Mouse (Mus musculus) liver, postnatal 0 days (tissue): ENCODE results near the gene Lclat1. TPM values are rescaled to one million over a fixed set of nuclear protein-coding genes. Genes with fewer than 3 reads are reported as not detected.

Source experiments
- ATAC-seq: fragments of 200-750 bp; cut with Nextera tagmentation; 2 replicates; pipeline ENCODE4 v1.8.0; 2017; ENCODE audit warnings: mild to moderate bottlenecking, moderate library complexity
- DNase-seq: peaks from one replicate; pipeline ENCODE4 v3.0.0-alpha.2; 2016
- H3K27ac ChIP-seq: fragments of 300-500 bp; sonication (generic); 2 replicates; pipeline ENCODE4 v1.5.1; 2014; ENCODE audit warnings: antibody characterized with exemption, moderate library complexity, mild to moderate bottlenecking, low read depth
- H3K27me3 ChIP-seq: fragments of 300-500 bp; sonication (generic); 2 replicates; pipeline ENCODE4 v1.6.1; 2014; ENCODE audit warnings: low read length, control low read depth, mixed read lengths; ENCODE audit not compliant: insufficient read depth
- H3K36me3 ChIP-seq: fragments of 300-500 bp; sonication (generic); replicated peaks from 2 replicates; pipeline ENCODE4 v1.6.1; 2014; ENCODE audit warnings: mild to moderate bottlenecking, control low read depth, low read length, moderate library complexity, mixed read lengths; ENCODE audit not compliant: insufficient read depth
- H3K4me1 ChIP-seq: fragments of 300-500 bp; sonication (generic); 2 replicates; pipeline ENCODE4 v1.6.1; 2014; ENCODE audit warnings: antibody characterized with exemption, mild to moderate bottlenecking, control low read depth; ENCODE audit not compliant: insufficient read depth
- H3K4me2 ChIP-seq: fragments of 300-500 bp; sonication (generic); 2 replicates; pipeline ENCODE4 v1.6.1; 2014; ENCODE audit warnings: low read depth, mild to moderate bottlenecking, low read length, moderate library complexity, mixed read lengths
- H3K4me3 ChIP-seq: fragments of 300-500 bp; sonication (generic); 2 replicates; pipeline ENCODE4 v1.5.1; 2014; ENCODE audit warnings: low read depth, low read length
- H3K9ac ChIP-seq: fragments of 300-500 bp; sonication (generic); replicated peaks from 2 replicates; pipeline ENCODE4 v1.6.1; 2014; ENCODE audit warnings: mild to moderate bottlenecking, moderate library complexity
- H3K9me3 ChIP-seq: fragments of 300-500 bp; sonication (generic); 2 replicates; pipeline ENCODE4 v1.6.1; 2016; ENCODE audit warnings: mild to moderate bottlenecking, control low read depth, low read length, mixed read lengths
- CTCF ChIP-seq: sonication (generic); IDR thresholded peaks from 2 replicates; pipeline ENCODE4 v1.5.1; 2016; ENCODE audit warnings: antibody characterized with exemption, low read depth
- EP300 ChIP-seq: IDR thresholded peaks from 2 replicates; pipeline ENCODE4 v1.6.1; 2016; ENCODE audit warnings: antibody characterized with exemption, low read depth, mild to moderate bottlenecking
- WGBS: fragments of 180-500 bp; shearing (Covaris S2); extraction: QIAGEN DNeasy Blood & Tissue Kit; methylation state at CpG from one replicate; pipeline ENCODE4 v1.1.7; 2014; ENCODE audit not compliant: insufficient replicate concordance; 5-methylcytosine and 5-hydroxymethylcytosine counted together
- polyA plus RNA-seq: library from polyadenylated mRNA; unstranded; fragments of >200 nt; fragmentation: Nextera tagmentation; extraction: Ambion mirVana; gene quantifications from 2 replicates; pipeline ENCODE4 v1.2.1, GENCODE M21; 2015

The Lclat1 gene
- polyA plus RNA-seq, 1 experiment from 2014 or later, result 2.5 TPM

- no peaks in the 10 kb centered on the region for H3K27me3 ChIP-seq
- no peak overlapping the region for H3K27ac ChIP-seq
- H3K9ac ChIP-seq, result no peak overlapping the region
- DNase-seq (no peak), ATAC-seq (no peak)
- TF ChIP-seq CTCF (no peak), EP300 (no peak)
- H3K36me3 ChIP-seq, result no peaks in the 10 kb centered on the region
- H3K4me3 ChIP-seq, result no peak overlapping the region
- 61% methylated on average over 1 of the region's 1 CpGs for whole genome bisulfite sequencing
- no peak overlapping the region for H3K4me2 ChIP-seq
- peaks cover 3% of the 10 kb centered on the region; the same call in 1 of the 2 replicates for H3K4me1 ChIP-seq
- no peaks in the 10 kb centered on the region for H3K9me3 ChIP-seq
Observed at GRCm38 (mm10) chr17:73063781-73064180, 44.0 kb upstream of the Lclat1 start.

GRCm38 (mm10) chr17:73066387-73067169, 41.2 kb upstream of the Lclat1 start:
- H3K9me3 ChIP-seq, result no peaks in the 10 kb centered on the region
- H3K4me2 ChIP-seq, result no peak overlapping the region
- 0 out of 2 replicates have a peak, but pooled peaks cover 3% of the 10 kb centered on the region for H3K27me3 ChIP-seq
- H3K27ac ChIP-seq, result peak overlapping the region; percentile 34
- H3K36me3 ChIP-seq, result no peaks in the 10 kb centered on the region
- no peak for TF ChIP-seq CTCF
- TF ChIP-seq EP300, result no peak
- H3K9ac ChIP-seq, result no peak overlapping the region
- no peak for ATAC-seq
- 75% methylated on average over 9 of the region's 9 CpGs for WGBS
- DNase-seq, result no peak
- peaks cover 3% of the 10 kb centered on the region; the same call in 1 of the 2 replicates for H3K4me1 ChIP-seq
- no peak overlapping the region for H3K4me3 ChIP-seq

GRCm38 (mm10) chr17:73067423-73067822, 40.4 kb upstream of the Lclat1 start:
- no peaks in the 10 kb centered on the region for H3K36me3 ChIP-seq
- DNase-seq (peak; percentile 29), ATAC-seq (peak; percentile 72)
- H3K4me3 ChIP-seq, result no peak overlapping the region
- no peak for TF ChIP-seq EP300
- no peak for TF ChIP-seq CTCF
- H3K9ac ChIP-seq, result no peak overlapping the region
- H3K27me3 ChIP-seq, result 0 out of 2 replicates have a peak, but pooled peaks cover 3% of the 10 kb centered on the region
- H3K4me1 ChIP-seq, result peaks cover 3% of the 10 kb centered on the region; the same call in 1 of the 2 replicates
- 28% methylated on average over 11 of the region's 11 CpGs for WGBS
- peak overlapping the region; percentile 34 for H3K27ac ChIP-seq
- no peak overlapping the region for H3K4me2 ChIP-seq
- no peaks in the 10 kb centered on the region for H3K9me3 ChIP-seq

GRCm38 (mm10) chr17:73068321-73068992, 39.3 kb upstream of the Lclat1 start:
- DNase-seq, result no peak
- WGBS, result 57% methylated on average over 10 of the region's 10 CpGs
- ATAC-seq, result no peak
- TF ChIP-seq CTCF, result no peak
- Histone ChIP-seq H3K27me3 (0 out of 2 replicates have a peak, but pooled peaks cover 3% of the 10 kb centered on the region), H3K9me3 (no peaks in the 10 kb centered on the region), H3K4me1 (peaks cover 3% of the 10 kb centered on the region; the same call in 1 of the 2 replicates), H3K4me2 (no peak overlapping the region), H3K27ac (peak overlapping the region; percentile 34; the same call in 1 of the 2 replicates), H3K36me3 (no peaks in the 10 kb centered on the region), H3K4me3 (no peak overlapping the region), H3K9ac (no peak overlapping the region)

- H3K27ac ChIP-seq, result no peak overlapping the region
Observed at GRCm38 (mm10) chr17:73070466-73070865, 37.3 kb upstream of the Lclat1 start.

GRCm38 (mm10) chr17:73071725-73072263, 36.0 kb upstream of the Lclat1 start:
- 70% methylated on average over 5 of the region's 5 CpGs for WGBS
- no peaks in the 10 kb centered on the region for H3K9me3 ChIP-seq
- H3K4me3 ChIP-seq, result no peak overlapping the region
- H3K27me3 ChIP-seq, result 0 out of 2 replicates have a peak, but pooled peaks cover 3% of the 10 kb centered on the region
- no peaks in the 10 kb centered on the region for H3K36me3 ChIP-seq
- ATAC-seq (no peak), DNase-seq (no peak)
- TF ChIP-seq CTCF (no peak), EP300 (no peak)
- no peak overlapping the region for H3K9ac ChIP-seq
- H3K27ac ChIP-seq, result 0 out of 2 replicates have a peak overlapping the region, but pooled peaks have one; percentile 24
- H3K4me1 ChIP-seq, result peaks cover 3% of the 10 kb centered on the region; the same call in 1 of the 2 replicates
- no peak overlapping the region for H3K4me2 ChIP-seq

More at GRCm38 (mm10) chr17:73070466-73070865, 37.3 kb upstream of the Lclat1 start:
- ATAC-seq (no peak), DNase-seq (no peak)
- no peak overlapping the region for H3K4me2 ChIP-seq
- no peaks in the 10 kb centered on the region for H3K36me3 ChIP-seq
- H3K4me1 ChIP-seq, result peaks cover 3% of the 10 kb centered on the region; the same call in 1 of the 2 replicates
- WGBS, result 53% methylated on average over 2 of the region's 2 CpGs
- no peak overlapping the region for H3K9ac ChIP-seq
- 0 out of 2 replicates have a peak, but pooled peaks cover 3% of the 10 kb centered on the region for H3K27me3 ChIP-seq
- no peak for TF ChIP-seq EP300
- TF ChIP-seq CTCF, result no peak
- no peak overlapping the region for H3K4me3 ChIP-seq
- no peaks in the 10 kb centered on the region for H3K9me3 ChIP-seq
